Mouse (Mus musculus) induced T-regulatory cell, adult 2 months (primary cell): Measurements from ENCODE around the gene Pcdh9.
A peak's percentile ranks its signal among the peaks of the same experiment; 100 is the strongest.

ENCODE experiments used
- DNase-seq: peaks from one replicate; pipeline ENCODE4 v3.0.0-alpha.2; 2012; ENCODE audit warnings: low read depth

The Pcdh9 gene

DNA sequence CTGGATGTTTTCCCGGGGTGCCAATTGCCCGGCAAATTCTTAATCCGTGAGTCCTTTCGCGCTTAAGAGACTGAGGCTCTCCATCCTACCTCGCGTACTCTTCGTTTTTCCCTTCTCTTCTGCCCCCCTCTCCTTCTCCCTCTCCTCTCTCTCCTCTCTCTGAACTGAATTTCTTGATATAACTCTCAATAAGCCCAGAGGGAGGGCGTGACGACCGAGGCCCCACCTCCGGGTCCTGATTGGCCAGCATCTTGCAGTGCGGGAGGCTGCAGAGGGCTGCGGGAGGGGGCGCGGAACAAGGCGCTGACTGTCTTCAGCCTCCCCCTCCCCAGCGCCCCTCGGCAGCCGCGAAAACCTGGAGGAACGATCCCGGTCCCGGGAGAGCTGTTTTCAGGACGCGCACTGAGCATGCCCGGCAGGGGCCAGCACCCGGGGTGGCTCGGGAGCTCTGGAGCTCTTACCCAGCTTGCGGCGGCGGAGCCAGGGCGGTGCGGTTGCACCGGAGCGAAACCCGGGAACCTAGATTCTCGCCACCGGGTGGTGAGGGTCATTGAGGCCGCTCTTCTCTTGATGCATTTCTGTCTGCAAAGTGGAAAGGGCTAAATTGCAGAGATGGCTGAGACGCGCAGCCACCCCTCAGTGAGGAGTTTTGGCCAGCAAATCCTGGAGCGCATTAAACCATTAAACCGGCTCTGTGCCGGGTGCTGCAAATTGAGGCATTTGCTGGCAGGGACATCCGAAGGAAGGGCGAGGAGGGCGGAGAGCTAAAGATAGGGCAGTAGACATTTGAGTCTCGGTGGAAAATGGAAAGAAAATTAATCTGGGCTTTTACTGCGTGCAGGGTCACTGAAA lies at the start of gene Pcdh9:
Gene Pcdh9 (minus strand): TSS at position 161 of the 852 bp plus-strand sequence.
- no peak for DNase-seq

DNA sequence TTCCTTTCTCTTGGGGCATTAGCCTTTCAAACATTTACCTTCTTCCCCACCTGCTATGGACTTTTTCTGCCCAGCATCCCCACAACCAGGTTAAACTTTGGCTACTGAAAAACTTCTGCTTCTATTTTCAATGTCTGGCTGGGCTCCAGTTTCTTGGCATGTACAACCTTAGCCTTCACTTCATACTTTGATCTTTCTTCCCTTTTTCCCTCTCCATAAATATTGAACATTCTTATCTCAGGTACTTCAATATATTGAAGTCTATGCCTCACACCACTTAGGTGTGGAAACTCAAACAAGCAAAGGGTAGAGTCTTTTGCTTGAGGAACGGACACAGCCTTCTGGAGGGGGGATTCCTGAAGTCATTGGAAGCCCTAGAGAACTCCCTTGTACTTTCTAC lies 16.4 kb upstream of the Pcdh9 start:
- no peak for DNase-seq

DNA sequence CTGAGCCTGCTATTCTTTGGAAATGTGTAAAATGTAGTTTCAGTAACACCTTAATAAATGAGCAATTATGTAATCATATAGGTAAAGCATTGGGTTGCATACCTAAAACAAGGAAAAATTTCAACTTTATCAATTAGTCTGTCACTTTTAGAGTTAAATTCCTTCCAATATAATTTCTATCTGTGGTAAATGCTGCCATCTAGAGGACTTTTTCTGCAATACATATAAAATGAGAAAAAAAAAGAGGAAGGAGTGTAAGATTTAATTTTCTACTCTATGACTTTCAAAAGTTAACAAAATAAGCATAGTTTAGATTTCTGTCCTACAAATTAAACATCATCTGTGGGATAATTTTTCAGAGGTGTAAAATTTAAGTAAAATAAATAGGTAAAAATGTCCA lies 8.1 kb upstream of the Pcdh9 start:
- peak; percentile 5 for DNase-seq

- no peak for DNase-seq
Measured at GRCm38 (mm10) chr14:93895131-93895530, 4.7 kb upstream of the Pcdh9 start.

GRCm38 (mm10) chr14:93891371-93891746 lies 880 bp upstream of the Pcdh9 start:
- DNase-seq: no peak

DNA sequence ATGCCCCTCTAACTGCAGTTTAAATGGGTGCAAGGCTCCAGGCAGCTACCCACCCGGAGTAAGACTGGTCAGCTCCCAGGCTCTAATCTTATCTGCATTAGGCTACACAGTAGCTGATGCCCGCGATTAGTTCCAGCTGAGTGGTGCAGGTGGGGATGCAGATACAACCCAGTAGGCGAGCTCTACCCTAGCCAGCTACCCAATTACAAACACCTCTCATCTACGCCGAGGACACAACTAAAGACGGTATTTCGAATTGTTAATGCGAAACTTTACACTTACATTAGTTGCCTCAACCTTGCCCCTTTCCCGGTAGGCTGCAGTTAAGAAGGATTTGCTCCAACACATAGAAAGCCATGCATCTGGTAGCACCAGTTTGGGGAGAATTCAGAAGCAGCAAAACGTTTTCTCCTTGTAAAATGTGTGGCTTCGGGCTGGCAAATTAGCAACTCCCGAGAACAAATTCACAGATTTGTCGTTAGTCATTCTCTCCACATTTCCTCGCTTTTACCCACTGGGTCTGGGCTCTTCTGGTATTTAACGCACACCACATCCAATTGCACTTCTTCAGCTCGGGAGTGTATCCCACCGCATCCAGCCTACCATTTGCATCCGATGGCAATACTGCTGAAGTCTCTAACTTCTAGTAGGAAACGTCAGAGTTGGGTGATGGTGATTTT lies 500 bp downstream of the Pcdh9 start:
- DNase-seq: no peak

GRCm38 (mm10) chr14:93889231-93889630 lies 1.2 kb downstream of the Pcdh9 start:
- no peak for DNase-seq

DNA sequence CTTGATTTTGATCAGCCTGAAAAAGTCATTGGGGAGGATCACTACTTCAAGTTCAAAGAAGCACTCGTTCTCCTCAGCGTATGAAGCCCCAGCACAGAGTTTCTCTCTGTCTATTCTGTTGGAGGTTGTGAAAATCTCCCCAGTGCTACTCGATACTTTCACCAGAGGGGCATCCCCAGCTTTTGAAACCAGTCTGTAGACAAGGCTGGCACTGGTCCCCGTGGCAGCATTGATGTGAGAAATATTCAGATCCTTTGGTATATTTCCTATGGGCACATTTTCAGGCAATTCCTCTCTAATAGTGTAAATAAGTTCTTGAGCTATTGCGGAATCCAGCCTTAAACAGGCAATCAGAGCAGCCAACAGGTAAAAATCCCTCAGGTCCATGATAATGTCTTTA lies 2.1 kb downstream of the Pcdh9 start:
- DNase-seq: no peak

DNA sequence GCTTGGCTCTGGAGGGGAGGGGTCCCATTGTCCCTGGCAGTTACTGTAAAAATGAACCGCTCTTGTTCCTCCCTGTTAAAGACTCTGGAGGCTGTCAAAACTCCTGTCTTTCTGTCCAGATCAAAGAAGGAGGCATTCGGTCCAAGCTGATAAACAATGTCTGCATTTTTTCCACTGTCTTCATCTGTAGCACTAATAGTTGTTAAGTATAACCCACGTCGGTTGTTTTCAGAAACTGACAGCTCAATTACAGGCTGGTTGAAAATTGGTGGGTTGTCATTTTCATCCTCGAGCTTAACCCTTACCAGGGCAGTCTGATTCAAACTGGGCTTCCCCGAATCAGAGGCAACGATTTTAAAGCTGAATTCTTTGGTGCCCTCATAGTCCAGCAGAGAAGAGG lies 3.4 kb downstream of the Pcdh9 start:
- DNase-seq: no peak

- no peak for DNase-seq
Measured at GRCm38 (mm10) chr14:93885551-93886084, 4.9 kb downstream of the Pcdh9 start.

- DNase-seq: no peak
Measured at GRCm38 (mm10) chr14:93884467-93884866, 6.0 kb downstream of the Pcdh9 start.

- no peak for DNase-seq
Measured at GRCm38 (mm10) chr14:93880071-93880470, 10.4 kb downstream of the Pcdh9 start.

GRCm38 (mm10) chr14:93875968-93876367 lies 14.5 kb downstream of the Pcdh9 start:
- no peak for DNase-seq

GRCm38 (mm10) chr14:93868211-93868610 lies 22.3 kb downstream of the Pcdh9 start:
- no peak for DNase-seq

- DNase-seq: no peak
Measured at GRCm38 (mm10) chr14:93858069-93858468, 32.4 kb downstream of the Pcdh9 start.

GRCm38 (mm10) chr14:93846091-93846677 lies 44.3 kb downstream of the Pcdh9 start:
- no peak for DNase-seq

- no peak for DNase-seq
Measured at GRCm38 (mm10) chr14:93842686-93843288, 47.7 kb downstream of the Pcdh9 start.

- no peak for DNase-seq
Measured at GRCm38 (mm10) chr14:93832511-93832910, 58.0 kb downstream of the Pcdh9 start.

DNA sequence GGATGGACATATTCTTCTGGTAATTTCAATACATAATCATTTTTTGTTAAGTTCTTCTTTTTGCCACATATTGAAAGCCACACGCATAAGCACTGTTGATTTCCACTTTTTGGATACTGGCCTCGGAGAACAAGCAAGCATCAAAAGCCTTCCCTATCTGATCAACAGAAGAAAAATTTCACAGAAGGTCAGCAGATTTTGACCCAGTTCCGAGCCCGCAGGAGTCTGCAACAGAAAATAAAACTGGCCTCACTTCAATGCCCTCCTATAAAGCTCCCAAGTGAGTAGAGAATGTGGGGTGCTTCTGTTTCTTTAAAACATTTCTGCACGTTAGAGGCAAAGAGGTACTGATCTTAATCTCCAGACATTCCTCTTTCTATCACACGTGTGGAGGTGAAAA lies 63.3 kb downstream of the Pcdh9 start:
- no peak for DNase-seq

GRCm38 (mm10) chr14:93826042-93826462 lies 64.4 kb downstream of the Pcdh9 start:
- DNase-seq: no peak

- no peak for DNase-seq
Measured at GRCm38 (mm10) chr14:93818845-93819244, 71.6 kb downstream of the Pcdh9 start.

DNA sequence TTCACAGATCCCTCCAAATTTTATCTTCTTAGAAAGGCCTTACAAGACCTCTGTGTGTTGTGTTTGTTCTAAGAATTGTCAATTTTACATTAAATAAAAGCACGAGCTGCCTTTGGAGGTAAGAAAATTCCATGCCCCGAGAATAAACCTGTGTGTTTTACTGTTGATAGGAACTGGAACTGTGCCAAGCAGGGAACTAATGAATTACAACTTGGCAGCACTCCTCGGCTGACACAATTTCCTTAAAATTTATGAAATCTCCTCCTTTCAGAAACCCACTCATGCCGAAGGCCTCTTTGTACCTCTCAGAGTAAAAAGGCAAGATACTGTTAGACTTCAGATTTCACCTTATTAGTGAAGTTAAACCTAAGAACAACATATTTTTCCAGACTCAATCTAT lies 72.9 kb downstream of the Pcdh9 start:
- DNase-seq: no peak
